8 mouse cellular contexts compared by ENCODE assay signal in the genomic region with DNA sequence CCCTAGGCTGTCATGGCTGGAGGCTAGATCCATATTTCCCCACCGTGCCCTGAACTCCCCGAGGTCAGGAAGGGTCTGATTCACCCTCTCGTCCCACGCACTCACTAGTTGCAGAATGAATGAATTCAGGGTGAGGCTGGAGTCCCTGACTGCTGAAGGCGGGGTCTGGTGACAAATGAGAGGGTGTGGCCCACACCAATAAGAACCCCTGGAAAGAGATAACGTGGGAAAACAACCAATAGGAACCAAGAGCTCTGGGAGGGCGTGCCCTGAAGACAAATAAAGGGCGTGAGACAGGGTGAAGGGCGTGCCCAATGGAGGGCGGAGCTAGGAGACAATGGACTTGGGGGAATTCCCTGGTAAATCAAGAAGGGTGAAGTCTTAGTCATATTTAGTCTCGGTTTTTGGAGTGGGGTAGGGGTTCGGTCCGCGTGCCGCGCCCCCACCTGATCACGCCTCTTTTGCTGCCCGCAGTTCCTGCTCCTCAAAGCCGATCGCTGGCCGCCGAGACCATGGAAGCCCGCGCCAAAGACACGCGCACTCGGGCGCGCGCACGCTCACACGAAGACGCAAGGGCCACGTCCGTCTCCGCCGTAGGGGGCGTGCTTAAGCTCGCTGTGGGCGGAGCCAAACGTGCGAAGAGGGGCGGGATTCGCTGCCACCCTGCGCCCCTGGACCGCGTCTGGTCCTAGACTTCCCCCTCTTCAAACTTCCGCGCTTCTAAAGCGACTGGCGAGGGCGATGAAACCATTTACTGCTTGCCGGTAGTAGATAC. TPM values are rescaled to one million over a fixed set of nuclear protein-coding genes. Genes with fewer than 3 reads are reported as not detected.
DNase-seq lines count a peak whose midpoint lies in the region; ATAC-seq lines count a peak whose summit lies in the region.

No protein-coding gene starts in this region.

- DNase-seq in 3T3-L1 (ENCODE audit: low read depth, low spot score), result peak; percentile 100
- DNase-seq in adrenal gland, postnatal 4 days (ENCODE audit: low spot score in 2 of 2), result peak; percentile 78 to 85
- peak; percentile 91 to 92 for DNase-seq in heart, adult 9 months (ENCODE audit: low spot score in 2 of 2)
- peak; percentile 87 to 92 for DNase-seq in monocyte, adult 2 months (ENCODE audit: low read depth in 1 of 2, low spot score in 2 of 2)
- peak; percentile 94 for DNase-seq in spleen, postnatal 36 days (ENCODE audit: low spot score in 2 of 2)

- WGBS in embryonic facial prominence, embryonic 15.5 days, result under 1% methylated on average over 53 of the region's 53 CpGs
- under 1% methylated on average over 53 of the region's 53 CpGs for WGBS in kidney, embryonic 14.5 days
- WGBS in limb, embryonic 15.5 days, result under 1% methylated on average over 53 of the region's 53 CpGs

- no peaks in the 10 kb centered on the region for H3K9me3 ChIP-seq in embryonic facial prominence, embryonic 15.5 days (replicated peaks)
- no peaks in the 10 kb centered on the region for H3K9me3 ChIP-seq in kidney, embryonic 14.5 days (ENCODE audit: control insufficient read depth, low read length)
- H3K9me3 ChIP-seq in limb, embryonic 15.5 days, result no peaks in the 10 kb centered on the region

- H3K27ac ChIP-seq in embryonic facial prominence, embryonic 15.5 days (replicated peaks), result peak overlapping the region; percentile 90
- peak overlapping the region; percentile 76 for H3K27ac ChIP-seq in kidney, embryonic 14.5 days (ENCODE audit: low read depth, low read length)
- peak overlapping the region; percentile 83 for H3K27ac ChIP-seq in limb, embryonic 15.5 days

- H3K4me1 ChIP-seq in embryonic facial prominence, embryonic 15.5 days, result peaks cover 25% of the 10 kb centered on the region
- peaks cover 22% of the 10 kb centered on the region for H3K4me1 ChIP-seq in kidney, embryonic 14.5 days (ENCODE audit: control insufficient read depth, insufficient read depth, low read length)
- peaks cover 32% of the 10 kb centered on the region for H3K4me1 ChIP-seq in limb, embryonic 15.5 days

- ATAC-seq in embryonic facial prominence, embryonic 15.5 days (ENCODE audit: insufficient number of reproducible peaks, low FRiP score, low TSS enrichment, low read depth), result peak; percentile 88
- ATAC-seq in kidney, embryonic 14.5 days (ENCODE audit: low FRiP score, low TSS enrichment), result peak; percentile 93
- ATAC-seq in limb, embryonic 15.5 days (ENCODE audit: insufficient number of reproducible peaks, low FRiP score, low TSS enrichment, low read depth), result peak; percentile 87

- H3K4me2 ChIP-seq in embryonic facial prominence, embryonic 15.5 days (replicated peaks), result peak overlapping the region; percentile 90
- peak overlapping the region; percentile 87 for H3K4me2 ChIP-seq in kidney, embryonic 14.5 days (replicated peaks; ENCODE audit: low read depth, low read length)
- H3K4me2 ChIP-seq in limb, embryonic 15.5 days, result peak overlapping the region; percentile 79

- peak overlapping the region; percentile 46; the same call in 1 of the 2 replicates for H3K9ac ChIP-seq in embryonic facial prominence, embryonic 15.5 days
- H3K9ac ChIP-seq in kidney, embryonic 14.5 days (ENCODE audit: low read depth, low read length), result peak overlapping the region; percentile 60
- peak overlapping the region; percentile 26 for H3K9ac ChIP-seq in limb, embryonic 15.5 days

- peak overlapping the region; percentile 65 for H3K4me3 ChIP-seq in embryonic facial prominence, embryonic 15.5 days (replicated peaks)
- peak overlapping the region; percentile 56 for H3K4me3 ChIP-seq in kidney, embryonic 14.5 days (ENCODE audit: low read length)
- peak overlapping the region; percentile 53 for H3K4me3 ChIP-seq in limb, embryonic 15.5 days

- peaks cover 12% of the 10 kb centered on the region for H3K27me3 ChIP-seq in embryonic facial prominence, embryonic 15.5 days
- H3K27me3 ChIP-seq in kidney, embryonic 14.5 days (ENCODE audit: control insufficient read depth, insufficient read depth, low read length), result peaks cover 9% of the 10 kb centered on the region; the same call in 1 of the 2 replicates
- peaks cover 20% of the 10 kb centered on the region for H3K27me3 ChIP-seq in limb, embryonic 15.5 days

- no peaks in the 10 kb centered on the region for H3K36me3 ChIP-seq in embryonic facial prominence, embryonic 15.5 days
- no peaks in the 10 kb centered on the region; the same call in 1 of the 2 replicates for H3K36me3 ChIP-seq in kidney, embryonic 14.5 days (ENCODE audit: control insufficient read depth, insufficient read depth, low read length)
- H3K36me3 ChIP-seq in limb, embryonic 15.5 days, result 0 out of 2 replicates have a peak, but pooled peaks cover 10% of the 10 kb centered on the region

RNA-seq across cellular contexts. Expression of gene 4931428F04Rik, which starts 0.5 kb away (rescaled TPM):
- 10 to 100 TPM in 1 of 2 experiments, 1 to 10 TPM in 1; 9.1 to 10.4 TPM for total RNA-seq in adrenal gland, postnatal 4 days (2021)
- polyA plus RNA-seq in embryonic facial prominence, embryonic 15.5 days (2015; fragmentation: Nextera tagmentation; extraction: Ambion mirVana), result 12.1 and 14.5 TPM in 2 replicates
- polyA plus RNA-seq in kidney, embryonic 14.5 days (2014; fragmentation: Nextera tagmentation; extraction: Ambion mirVana), result 4.3 and 10.4 TPM in 2 replicates
- polyA plus RNA-seq in limb, embryonic 15.5 days (2015; fragmentation: Nextera tagmentation; extraction: Ambion mirVana), result 11.0 and 11.1 TPM in 2 replicates

RNA-seq across cellular contexts. Expression of gene Exoc3l, which starts 6.8 kb away (rescaled TPM):
- total RNA-seq in adrenal gland, postnatal 4 days (2021), result 10 to 100 TPM; 25.7 to 30.9 TPM
- 10.2 and 11.0 TPM in 2 replicates for polyA plus RNA-seq in embryonic facial prominence, embryonic 15.5 days (2015; fragmentation: Nextera tagmentation; extraction: Ambion mirVana)
- 13.1 and 17.8 TPM in 2 replicates for polyA plus RNA-seq in kidney, embryonic 14.5 days (2014; fragmentation: Nextera tagmentation; extraction: Ambion mirVana)
- 9.0 and 10.6 TPM in 2 replicates for polyA plus RNA-seq in limb, embryonic 15.5 days (2015; fragmentation: Nextera tagmentation; extraction: Ambion mirVana)

RNA-seq across cellular contexts. Expression of gene E2f4, which starts 8.3 kb away (rescaled TPM):
- 10 to 100 TPM; 50.5 to 55.7 TPM for total RNA-seq in adrenal gland, postnatal 4 days (2021)
- 67.9 and 79.6 TPM in 2 replicates for polyA plus RNA-seq in embryonic facial prominence, embryonic 15.5 days (2015; fragmentation: Nextera tagmentation; extraction: Ambion mirVana)
- polyA plus RNA-seq in kidney, embryonic 14.5 days (2014; fragmentation: Nextera tagmentation; extraction: Ambion mirVana), result 103 and 117 TPM in 2 replicates
- 63.7 and 65.5 TPM in 2 replicates for polyA plus RNA-seq in limb, embryonic 15.5 days (2015; fragmentation: Nextera tagmentation; extraction: Ambion mirVana)

RNA-seq across cellular contexts. Expression of gene Nol3, which starts 13.2 kb away (rescaled TPM):
- total RNA-seq in adrenal gland, postnatal 4 days (2021), result 1 to 10 TPM; 1.8 to 2.7 TPM
- 3.6 and 4.4 TPM in 2 replicates for polyA plus RNA-seq in embryonic facial prominence, embryonic 15.5 days (2015; fragmentation: Nextera tagmentation; extraction: Ambion mirVana)
- polyA plus RNA-seq in kidney, embryonic 14.5 days (2014; fragmentation: Nextera tagmentation; extraction: Ambion mirVana), result 0.85 and 1.1 TPM in 2 replicates
- polyA plus RNA-seq in limb, embryonic 15.5 days (2015; fragmentation: Nextera tagmentation; extraction: Ambion mirVana), result 3.1 and 5.3 TPM in 2 replicates

RNA-seq across cellular contexts. Expression of gene Elmo3, which starts 16.3 kb away (rescaled TPM):
- 10 to 100 TPM in 1 of 2 experiments, 1 to 10 TPM in 1; 9.2 to 13.6 TPM for total RNA-seq in adrenal gland, postnatal 4 days (2021)
- 9.9 and 11.4 TPM in 2 replicates for polyA plus RNA-seq in embryonic facial prominence, embryonic 15.5 days (2015; fragmentation: Nextera tagmentation; extraction: Ambion mirVana)
- polyA plus RNA-seq in kidney, embryonic 14.5 days (2014; fragmentation: Nextera tagmentation; extraction: Ambion mirVana), result 6.1 and 9.4 TPM in 2 replicates
- 8.9 TPM in 2 replicates for polyA plus RNA-seq in limb, embryonic 15.5 days (2015; fragmentation: Nextera tagmentation; extraction: Ambion mirVana)

Comparison
In these comparisons a context has a peak if more than half of its experiments do, and no peak if none do; other contexts are left out.
1. Peak in every context shown above with its lines: DNase-seq, ATAC-seq, H3K4me3 ChIP-seq and H3K27ac ChIP-seq.